In genomic region chr1:158500140-158500539, GRCm38 (mm10) we compare ENCODE assay signal across 15 mouse cellular contexts.
"Had no signal": no experiment of that assay in that cellular context is flagged by ENCODE, and none has a peak within 500 bp of the region (broad histone marks: within the 10 kb centered on the region; RNA-seq: fewer than 3 reads in every experiment).

No protein-coding gene starts in this region.

- H3K36me3 ChIP-seq: liver, embryonic 12.5 days; midbrain, embryonic 15.5 days; stomach, embryonic 15.5 days had no signal

- DNase-seq: lung, adult 18-20 months; lung, embryonic 14.5 days; lung, postnatal 10 days; lung, postnatal 4 days; right cerebral cortex, postnatal 14 days; thymus, adult 2 months; thymus, postnatal 25 days; thymus, postnatal 4 days had no signal

- H3K4me3 ChIP-seq: liver, embryonic 12.5 days; midbrain, embryonic 13.5 days; midbrain, embryonic 15.5 days; stomach, embryonic 15.5 days had no signal

- H3K27me3 ChIP-seq: liver, embryonic 12.5 days; midbrain, embryonic 13.5 days; midbrain, embryonic 15.5 days; stomach, embryonic 15.5 days had no signal

- H3K9ac ChIP-seq: liver, embryonic 12.5 days; liver, embryonic 14.5 days; lung, embryonic 14.5 days; midbrain, embryonic 13.5 days; midbrain, embryonic 15.5 days; stomach, embryonic 15.5 days had no signal

- ATAC-seq: liver, embryonic 12.5 days; midbrain, embryonic 15.5 days had no signal

- H3K27ac ChIP-seq: liver, embryonic 12.5 days; liver, embryonic 14.5 days; midbrain, embryonic 13.5 days; midbrain, embryonic 15.5 days; stomach, embryonic 15.5 days; stomach, postnatal 0 days had no signal

- H3K9me3 ChIP-seq: liver, embryonic 12.5 days; midbrain, embryonic 13.5 days; midbrain, embryonic 15.5 days; stomach, embryonic 15.5 days had no signal

- H3K4me2 ChIP-seq: liver, embryonic 12.5 days; lung, embryonic 14.5 days; midbrain, embryonic 11.5 days; midbrain, embryonic 13.5 days; midbrain, embryonic 15.5 days; stomach, embryonic 15.5 days had no signal

- H3K4me1 ChIP-seq: liver, embryonic 12.5 days; midbrain, embryonic 15.5 days; stomach, embryonic 15.5 days had no signal
